Mouse (Mus musculus) liver, adult 2 months (tissue): ENCODE results near the gene Gm17324. TPM values are rescaled to one million over a fixed set of nuclear protein-coding genes. Genes with fewer than 3 reads are reported as not detected.

Source experiments
- DNase-seq: peaks from one replicate; pipeline ENCODE4 v3.0.0-alpha.2; 2011; ENCODE audit warnings: low read depth, low spot score; ENCODE audit errors: extremely low read depth
- H3K27ac ChIP-seq: fragments of 200-500 bp; replicated peaks from 2 replicates; pipeline ENCODE4 v1.5.1; 2012; ENCODE audit warnings: low read depth, mild to moderate bottlenecking, control low read depth, inconsistent platforms, low read length; ENCODE audit not compliant: insufficient read depth
- H3K27me3 ChIP-seq: fragments of 200-500 bp; 2 replicates; pipeline ENCODE4 v1.6.1; 2012; ENCODE audit warnings: mild to moderate bottlenecking, moderate library complexity, low read length, inconsistent platforms; ENCODE audit not compliant: control insufficient read depth, insufficient read depth
- H3K36me3 ChIP-seq: fragments of 200-500 bp; 2 replicates; pipeline ENCODE4 v1.6.1; 2012; ENCODE audit warnings: low read length, inconsistent platforms; ENCODE audit not compliant: control insufficient read depth, insufficient read depth
- H3K4me1 ChIP-seq: fragments of 200-500 bp; 2 replicates; pipeline ENCODE4 v1.6.1; 2011; ENCODE audit warnings: low read length; ENCODE audit not compliant: control insufficient read depth, insufficient read depth
- H3K4me3 ChIP-seq: fragments of 200-500 bp; 2 replicates; pipeline ENCODE4 v1.5.1; 2011; ENCODE audit warnings: low read depth, mild to moderate bottlenecking, control low read depth, low read length, moderate library complexity; ENCODE audit not compliant: insufficient read depth
- H3K79me2 ChIP-seq: fragments of 200-500 bp; 2 replicates; pipeline ENCODE4 v1.6.1; 2012; ENCODE audit warnings: inconsistent platforms, mild to moderate bottlenecking, low read length, moderate library complexity; ENCODE audit not compliant: control insufficient read depth, insufficient read depth
- H3K9ac ChIP-seq: fragments of 200-500 bp; 2 replicates; pipeline ENCODE4 v1.6.1; 2012; ENCODE audit warnings: low read depth, mild to moderate bottlenecking, control low read depth, inconsistent platforms, low read length
- CTCF ChIP-seq: fragments of 200-500 bp; IDR thresholded peaks from 2 replicates; pipeline ENCODE4 v1.5.1; 2011; ENCODE audit warnings: low read depth, low read length, control low read depth
- POLR2A ChIP-seq: fragments of 200-500 bp; IDR thresholded peaks from 2 replicates; pipeline ENCODE4 v1.6.1; 2011; ENCODE audit warnings: low read length, control low read depth; ENCODE audit not compliant: insufficient read depth; ENCODE audit errors: extremely low read depth
- WGBS: fragments of 180-500 bp; shearing (Covaris S2); methylation state at CpG from one replicate; pipeline ENCODE4 v1.1.7; 2018; 5-methylcytosine and 5-hydroxymethylcytosine counted together
- polyA plus RNA-seq: library from polyadenylated mRNA; depleted of rRNA; stranded (reverse); fragments of >200 nt; gene quantifications from 2 replicates; pipeline ENCODE4 v1.2.3, GENCODE M21; 2012
- total RNA-seq: library from RNA; depleted of rRNA; stranded (reverse); fragments of >200 nt; gene quantifications from 2 replicates; pipeline ENCODE4 v1.2.3, GENCODE M21; 2014

Gm17324 gene
- total and polyA plus RNA-seq, 2 experiments, result 0.18 to 0.20 TPM

- DNase-seq, result no peak
- no peaks in the 10 kb centered on the region; the same call in 1 of the 2 replicates for H3K79me2 ChIP-seq
- H3K36me3 ChIP-seq, result peaks cover 4% of the 10 kb centered on the region; the same call in 1 of the 2 replicates
- no peak overlapping the region for H3K9ac ChIP-seq
- H3K27ac ChIP-seq, result no peak overlapping the region
- peak overlapping the region; percentile 96 for H3K4me3 ChIP-seq
- TF ChIP-seq POLR2A (no peak), CTCF (no peak)
- 36% methylated on average over 9 of the region's 9 CpGs for WGBS
- H3K27me3 ChIP-seq, result no peaks in the 10 kb centered on the region
- peaks cover 7% of the 10 kb centered on the region; the same call in 1 of the 2 replicates for H3K4me1 ChIP-seq
These were observed 997 bp downstream of the Gm17324 start for GRCm38 (mm10) chr9:78447606-78447972.

- peaks cover 2% of the 10 kb centered on the region; the same call in 1 of the 2 replicates for H3K4me1 ChIP-seq
- TF ChIP-seq CTCF, result no peak
- TF ChIP-seq POLR2A, result no peak
- WGBS, result 2% methylated on average over 81 of the region's 81 CpGs
- peak within 1 kb of the TSS; percentile 56 for H3K9ac ChIP-seq
- no peaks in the 10 kb centered on the region for H3K36me3 ChIP-seq
- peak within 1 kb of the TSS; percentile 63 for H3K4me3 ChIP-seq
- peak; percentile 23 for DNase-seq
- no peak within 1 kb of the TSS for H3K27ac ChIP-seq
- H3K27me3 ChIP-seq, result no peaks in the 10 kb centered on the region
- H3K79me2 ChIP-seq, result no peaks in the 10 kb centered on the region
These were observed 5.8 kb downstream of the Gm17324 start, which contains the start of gene Cgas for GRCm38 (mm10) chr9:78442579-78443392. Gene Cgas, minus strand, starts transcription at chr9:78443237.

DNA sequence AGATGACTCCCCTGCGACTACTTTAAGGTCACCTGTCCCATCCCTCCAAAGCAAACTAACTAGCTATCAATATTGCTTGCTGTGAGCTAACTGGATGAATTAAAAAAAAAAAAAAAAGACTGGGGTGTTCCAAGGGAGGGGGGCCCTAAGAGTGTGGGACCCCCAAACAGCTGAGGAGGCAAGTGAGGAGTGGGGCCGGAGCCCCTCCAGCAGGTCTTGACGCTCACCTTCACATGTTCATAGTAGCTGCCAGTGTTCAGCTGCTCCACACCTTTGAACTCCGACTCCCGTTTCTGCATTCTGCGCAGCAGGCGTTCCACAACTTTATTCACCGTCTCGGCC lies 6.4 kb downstream of the Gm17324 start:
- H3K9ac ChIP-seq, result peak overlapping the region; percentile 56; the same call in 1 of the 2 replicates
- no peak for DNase-seq
- WGBS, result 5% methylated on average over 9 of the region's 9 CpGs
- H3K36me3 ChIP-seq, result no peaks in the 10 kb centered on the region
- no peaks in the 10 kb centered on the region for H3K79me2 ChIP-seq
- H3K27me3 ChIP-seq, result no peaks in the 10 kb centered on the region
- no peaks in the 10 kb centered on the region for H3K4me1 ChIP-seq
- peak overlapping the region; percentile 63 for H3K4me3 ChIP-seq
- TF ChIP-seq CTCF, result no peak
- TF ChIP-seq POLR2A, result no peak
- H3K27ac ChIP-seq, result no peak overlapping the region

- no peaks in the 10 kb centered on the region for H3K36me3 ChIP-seq
- H3K4me1 ChIP-seq, result no peaks in the 10 kb centered on the region
- no peaks in the 10 kb centered on the region for H3K79me2 ChIP-seq
- H3K9ac ChIP-seq, result no peak overlapping the region
- TF ChIP-seq CTCF, result no peak
- TF ChIP-seq POLR2A, result no peak
- H3K27me3 ChIP-seq, result no peaks in the 10 kb centered on the region
- no peak overlapping the region for H3K27ac ChIP-seq
- H3K4me3 ChIP-seq, result no peak overlapping the region
- 77% methylated on average over 5 of the region's 5 CpGs for WGBS
- no peak for DNase-seq
These were observed 9.2 kb downstream of the Gm17324 start for GRCm38 (mm10) chr9:78439426-78439825.

DNA sequence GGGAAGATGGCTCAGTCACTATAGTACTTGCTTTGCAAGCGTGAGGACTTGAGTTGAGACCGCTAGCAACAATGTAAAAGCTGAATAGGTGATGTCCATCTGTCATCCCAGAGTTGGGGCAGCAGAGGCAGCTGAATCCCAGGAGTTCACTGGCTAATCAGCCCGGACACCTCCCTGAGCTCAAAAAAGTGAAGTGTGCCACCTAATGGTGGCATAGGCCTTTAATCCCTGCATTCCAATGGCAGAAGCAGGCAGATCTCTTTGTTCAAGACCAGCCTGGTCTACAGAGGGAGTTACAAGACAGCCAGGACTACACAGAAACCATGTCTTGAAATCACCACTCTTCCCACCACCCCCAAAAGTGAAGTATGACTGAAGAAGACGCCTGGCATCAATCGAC lies 16.1 kb downstream of the Gm17324 start:
- no peaks in the 10 kb centered on the region for H3K27me3 ChIP-seq
- TF ChIP-seq CTCF (0 out of 2 replicates have a peak, but pooled peaks have one; percentile 4), POLR2A (no peak)
- no peaks in the 10 kb centered on the region for H3K4me1 ChIP-seq
- no peak overlapping the region for H3K4me3 ChIP-seq
- H3K79me2 ChIP-seq, result no peaks in the 10 kb centered on the region
- peak; percentile 7 for DNase-seq
- WGBS, result 90% methylated on average over 5 of the region's 5 CpGs
- H3K36me3 ChIP-seq, result no peaks in the 10 kb centered on the region
- H3K9ac ChIP-seq, result no peak overlapping the region
- H3K27ac ChIP-seq, result no peak overlapping the region

- TF ChIP-seq POLR2A (no peak), CTCF (no peak)
- Histone ChIP-seq H3K27ac (no peak overlapping the region), H3K79me2 (no peaks in the 10 kb centered on the region), H3K4me1 (no peaks in the 10 kb centered on the region), H3K4me3 (no peak overlapping the region), H3K9ac (no peak overlapping the region), H3K36me3 (no peaks in the 10 kb centered on the region), H3K27me3 (no peaks in the 10 kb centered on the region)
- 85% methylated on average over 6 of the region's 6 CpGs for WGBS
- no peak for DNase-seq
These were observed 18.1 kb downstream of the Gm17324 start for GRCm38 (mm10) chr9:78430486-78430885.
